Mouse (Mus musculus): Measurements from ENCODE around the gene Sar1a. TPM values are rescaled to one million over a fixed set of nuclear protein-coding genes. Genes with fewer than 3 reads are reported as not detected.

The Sar1a gene
- polyA plus RNA-seq, 1 experiment from 2014 or later: 225 TPM

- H3K4me1 ChIP-seq: peaks cover 8% of the 10 kb centered on the region
- H3K36me3 ChIP-seq (replicated peaks): no peaks in the 10 kb centered on the region
- H3K9me3 ChIP-seq: no peaks in the 10 kb centered on the region; the same call in 1 of the 2 replicates
- H3K4me3 ChIP-seq: no peak overlapping the region
- no peak overlapping the region for H3K27ac ChIP-seq
- WGBS: 91% methylated on average over 7 of the region's 7 CpGs
- H3K27me3 ChIP-seq (ENCODE audit: poor library complexity, severe bottlenecking): peaks cover 15% of the 10 kb centered on the region
- no peak for DNase-seq (ENCODE audit: extremely low spot score, low spot score)
These were observed 40.2 kb downstream of the Sar1a start for GRCm38 (mm10) chr10:61720331-61720730.

- DNase-seq (ENCODE audit: extremely low spot score, low spot score): no peak
- Histone ChIP-seq H3K4me3 (no peak overlapping the region), H3K4me1 (no peaks in the 10 kb centered on the region), H3K27ac (no peak overlapping the region), H3K27me3 (ENCODE audit: poor library complexity, severe bottlenecking) (no peaks in the 10 kb centered on the region; the same call in 1 of the 2 replicates), H3K36me3 (replicated peaks) (no peaks in the 10 kb centered on the region), H3K9me3 (no peaks in the 10 kb centered on the region; the same call in 1 of the 2 replicates)
- 87% methylated on average over 3 of the region's 3 CpGs for WGBS
These were observed 42.1 kb downstream of the Sar1a start for GRCm38 (mm10) chr10:61722215-61722614.

- 74% methylated on average over 6 of the region's 6 CpGs for WGBS
- H3K27ac ChIP-seq: no peak overlapping the region
- H3K4me3 ChIP-seq: no peak overlapping the region
- no peaks in the 10 kb centered on the region for H3K27me3 ChIP-seq (ENCODE audit: poor library complexity, severe bottlenecking)
- no peak for DNase-seq (ENCODE audit: extremely low spot score, low spot score)
- no peaks in the 10 kb centered on the region for H3K36me3 ChIP-seq (replicated peaks)
- H3K4me1 ChIP-seq: no peaks in the 10 kb centered on the region
- no peaks in the 10 kb centered on the region; the same call in 1 of the 2 replicates for H3K9me3 ChIP-seq
These were observed 43.2 kb downstream of the Sar1a start for GRCm38 (mm10) chr10:61723271-61723670.

GRCm38 (mm10) chr10:61729181-61729580 is 49.1 kb downstream of the Sar1a start:
- H3K4me1 ChIP-seq: no peaks in the 10 kb centered on the region
- 0 out of 2 replicates have a peak, but pooled peaks cover 3% of the 10 kb centered on the region for H3K9me3 ChIP-seq
- DNase-seq (ENCODE audit: extremely low spot score, low spot score): no peak
- no peaks in the 10 kb centered on the region for H3K27me3 ChIP-seq (ENCODE audit: poor library complexity, severe bottlenecking)
- WGBS: 88% methylated on average over 11 of the region's 11 CpGs
- peaks cover 6% of the 10 kb centered on the region; the same call in 1 of the 2 replicates for H3K36me3 ChIP-seq (replicated peaks)
- H3K4me3 ChIP-seq: no peak overlapping the region
- no peak overlapping the region for H3K27ac ChIP-seq

- no peak overlapping the region for H3K4me3 ChIP-seq
- peaks cover 6% of the 10 kb centered on the region; the same call in 1 of the 2 replicates for H3K36me3 ChIP-seq (replicated peaks)
- H3K27me3 ChIP-seq (ENCODE audit: poor library complexity, severe bottlenecking): no peaks in the 10 kb centered on the region
- WGBS: 95% methylated on average over 6 of the region's 6 CpGs
- 0 out of 2 replicates have a peak, but pooled peaks cover 3% of the 10 kb centered on the region for H3K9me3 ChIP-seq
- no peaks in the 10 kb centered on the region for H3K4me1 ChIP-seq
- no peak overlapping the region for H3K27ac ChIP-seq
- DNase-seq (ENCODE audit: extremely low spot score, low spot score): no peak
These were observed 50.1 kb downstream of the Sar1a start for GRCm38 (mm10) chr10:61730171-61730570.

GRCm38 (mm10) chr10:61734377-61734776 is 54.3 kb downstream of the Sar1a start:
- peaks cover 38% of the 10 kb centered on the region for H3K36me3 ChIP-seq (replicated peaks)
- WGBS: 43% methylated on average over 3 of the region's 3 CpGs
- no peak overlapping the region for H3K4me3 ChIP-seq
- no peak overlapping the region for H3K27ac ChIP-seq
- H3K4me1 ChIP-seq: no peaks in the 10 kb centered on the region
- DNase-seq (ENCODE audit: extremely low spot score, low spot score): peak; percentile 29
- H3K9me3 ChIP-seq: 0 out of 2 replicates have a peak, but pooled peaks cover 3% of the 10 kb centered on the region
- H3K27me3 ChIP-seq (ENCODE audit: poor library complexity, severe bottlenecking): no peaks in the 10 kb centered on the region

GRCm38 (mm10) chr10:61736671-61737078 is 56.6 kb downstream of the Sar1a start:
- no peak overlapping the region for H3K27ac ChIP-seq
- H3K4me3 ChIP-seq: no peak overlapping the region
- WGBS: 82% methylated on average over 10 of the region's 10 CpGs
- DNase-seq (ENCODE audit: extremely low spot score, low spot score): no peak
- no peaks in the 10 kb centered on the region for H3K27me3 ChIP-seq (ENCODE audit: poor library complexity, severe bottlenecking)
- no peaks in the 10 kb centered on the region for H3K4me1 ChIP-seq
- no peaks in the 10 kb centered on the region for H3K9me3 ChIP-seq
- H3K36me3 ChIP-seq (replicated peaks): peaks cover 55% of the 10 kb centered on the region

- Histone ChIP-seq H3K27ac (no peak overlapping the region), H3K4me1 (no peaks in the 10 kb centered on the region), H3K9me3 (no peaks in the 10 kb centered on the region), H3K36me3 (replicated peaks) (peaks cover 64% of the 10 kb centered on the region), H3K27me3 (ENCODE audit: poor library complexity, severe bottlenecking) (no peaks in the 10 kb centered on the region), H3K4me3 (no peak overlapping the region)
- WGBS: 82% methylated on average over 1 of the region's 1 CpGs
- DNase-seq (ENCODE audit: extremely low spot score, low spot score): no peak
These were observed 57.4 kb downstream of the Sar1a start for GRCm38 (mm10) chr10:61737537-61737936.

GRCm38 (mm10) chr10:61738126-61738525 is 58.0 kb downstream of the Sar1a start:
- H3K9me3 ChIP-seq: no peaks in the 10 kb centered on the region
- no peak overlapping the region for H3K27ac ChIP-seq
- H3K4me1 ChIP-seq: no peaks in the 10 kb centered on the region
- H3K36me3 ChIP-seq (replicated peaks): peaks cover 70% of the 10 kb centered on the region
- no peak for DNase-seq (ENCODE audit: extremely low spot score, low spot score)
- WGBS: 95% methylated on average over 4 of the region's 4 CpGs
- H3K27me3 ChIP-seq (ENCODE audit: poor library complexity, severe bottlenecking): no peaks in the 10 kb centered on the region
- H3K4me3 ChIP-seq: no peak overlapping the region

- DNase-seq (ENCODE audit: extremely low spot score, low spot score): no peak
- H3K9me3 ChIP-seq: peaks cover 8% of the 10 kb centered on the region; the same call in 1 of the 2 replicates
- 94% methylated on average over 1 of the region's 1 CpGs for WGBS
These were observed 61.2 kb downstream of the Sar1a start for GRCm38 (mm10) chr10:61741306-61741705.

GRCm38 (mm10) chr10:61741873-61742272 is 61.8 kb downstream of the Sar1a start:
- 93% methylated on average over 4 of the region's 4 CpGs for WGBS
- H3K4me3 ChIP-seq: no peak overlapping the region
- H3K27ac ChIP-seq: no peak overlapping the region
- H3K27me3 ChIP-seq (ENCODE audit: poor library complexity, severe bottlenecking): no peaks in the 10 kb centered on the region
- DNase-seq (ENCODE audit: extremely low spot score, low spot score): no peak
- H3K36me3 ChIP-seq (replicated peaks): peaks cover 100% of the 10 kb centered on the region
- peaks cover 8% of the 10 kb centered on the region; the same call in 1 of the 2 replicates for H3K9me3 ChIP-seq
- H3K4me1 ChIP-seq: no peaks in the 10 kb centered on the region

More at GRCm38 (mm10) chr10:61741306-61741705, 61.2 kb downstream of the Sar1a start:
- no peak overlapping the region for H3K27ac ChIP-seq
- H3K4me3 ChIP-seq: no peak overlapping the region
- no peaks in the 10 kb centered on the region for H3K4me1 ChIP-seq
- peaks cover 100% of the 10 kb centered on the region for H3K36me3 ChIP-seq (replicated peaks)
- H3K27me3 ChIP-seq (ENCODE audit: poor library complexity, severe bottlenecking): no peaks in the 10 kb centered on the region

GRCm38 (mm10) chr10:61742336-61742735 is 62.2 kb downstream of the Sar1a start:
- H3K27me3 ChIP-seq (ENCODE audit: poor library complexity, severe bottlenecking): no peaks in the 10 kb centered on the region
- H3K36me3 ChIP-seq (replicated peaks): peaks cover 100% of the 10 kb centered on the region
- no peak overlapping the region for H3K4me3 ChIP-seq
- H3K4me1 ChIP-seq: no peaks in the 10 kb centered on the region
- DNase-seq (ENCODE audit: extremely low spot score, low spot score): no peak
- no peak overlapping the region for H3K27ac ChIP-seq
- WGBS: 92% methylated on average over 8 of the region's 8 CpGs
- H3K9me3 ChIP-seq: peaks cover 8% of the 10 kb centered on the region; the same call in 1 of the 2 replicates
